Mouse (Mus musculus) adrenal gland, postnatal 4 days (tissue): ENCODE data around the gene Vdr. TPM values are rescaled to one million over a fixed set of nuclear protein-coding genes. Genes with fewer than 3 reads are reported as not detected.
"Not testable (repeated sequence)": the region's sequence is repeated elsewhere in the genome, so short reads cannot be mapped to it uniquely, and the experiment has no call there.

ENCODE experiments used
- DNase-seq, 2 experiments: peaks; one replicate each; pipeline ENCODE4 v3.0.0; 2021 to 2022; ENCODE audit warnings: low spot score in 2 of 2, mixed read lengths in 2 of 2
- total RNA-seq, 2 experiments: library from RNA; stranded (reverse); gene quantifications; 2 replicates each; pipeline ENCODE4 v1.2.3; 2021

Vdr gene
- total RNA-seq, 2 experiments from 2014 or later, result 3.8 to 13.3 TPM

DNA sequence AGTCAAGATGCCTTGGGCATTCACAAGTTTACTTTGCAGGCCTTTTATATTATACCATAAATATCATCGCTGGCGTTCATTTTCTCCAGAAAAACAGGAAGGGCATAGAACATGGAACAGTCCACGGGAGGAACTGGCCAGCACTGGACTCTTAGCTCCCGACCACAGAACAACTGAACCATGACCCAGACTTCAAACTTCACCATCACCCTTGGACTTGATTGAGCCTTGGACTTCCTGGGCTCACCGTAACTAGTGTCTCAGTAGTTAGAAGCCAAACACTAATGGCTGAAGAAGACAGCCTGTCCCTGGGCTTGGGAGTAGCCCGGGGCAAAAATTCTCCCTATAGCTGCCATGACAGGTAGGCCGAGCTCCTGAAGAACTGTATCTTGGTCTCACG lies 29.0 kb downstream of the Vdr start:
- no peak for DNase-seq

DNA sequence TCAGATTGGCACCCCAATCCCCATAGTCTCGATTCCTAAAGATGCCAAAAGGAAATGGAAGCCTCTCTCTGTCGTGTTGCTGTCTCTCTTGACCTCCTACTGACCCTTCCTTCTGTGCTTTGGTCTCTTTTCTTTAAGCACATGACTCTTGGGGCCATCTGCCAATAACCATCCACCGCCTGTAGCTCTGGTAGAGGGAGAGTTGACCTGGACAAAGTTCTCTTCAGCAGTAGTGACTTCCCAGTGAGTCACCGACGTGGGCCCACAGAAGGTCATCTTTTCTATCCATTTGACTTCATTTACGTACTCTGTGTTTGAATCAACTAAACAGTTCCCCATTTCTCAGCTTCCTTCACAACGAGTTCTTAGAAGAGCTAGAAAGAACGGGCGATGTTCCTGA lies 30.0 kb downstream of the Vdr start:
- no peak for DNase-seq

DNA sequence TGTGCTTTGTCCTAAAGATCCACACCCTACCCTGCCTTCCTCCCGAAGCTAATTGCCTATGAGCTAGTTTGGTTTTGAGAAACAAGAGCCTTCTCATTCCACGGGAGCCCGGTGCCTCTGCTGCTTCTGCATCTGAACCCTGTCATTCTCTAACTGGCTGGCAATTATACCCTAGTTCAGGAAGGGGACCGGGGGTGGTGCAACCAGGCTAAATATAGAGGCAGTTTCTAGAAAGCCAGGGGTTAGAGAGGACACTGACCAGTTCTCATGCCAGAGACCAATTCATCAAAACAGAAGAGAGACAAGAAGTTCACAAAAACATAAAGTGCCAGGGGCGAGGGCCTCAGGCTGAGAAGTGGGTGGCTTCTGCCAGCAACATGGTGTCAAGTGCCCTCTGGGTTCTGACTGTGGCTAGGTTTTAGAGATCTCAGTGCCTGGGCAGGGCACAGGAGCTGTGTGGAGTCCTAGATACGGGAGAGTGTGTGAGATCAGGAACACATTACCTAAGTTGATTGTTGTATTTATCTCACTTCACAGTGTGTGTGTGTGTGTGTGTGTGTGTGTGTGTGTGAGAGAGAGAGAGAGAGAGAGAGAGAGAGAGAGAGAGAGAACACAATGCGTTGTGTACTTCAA lies 31.6 kb downstream of the Vdr start:
- DNase-seq, result no peak

- no peak for DNase-seq
These were observed 34.6 kb downstream of the Vdr start for GRCm38 (mm10) chr15:97875784-97876183.

DNA sequence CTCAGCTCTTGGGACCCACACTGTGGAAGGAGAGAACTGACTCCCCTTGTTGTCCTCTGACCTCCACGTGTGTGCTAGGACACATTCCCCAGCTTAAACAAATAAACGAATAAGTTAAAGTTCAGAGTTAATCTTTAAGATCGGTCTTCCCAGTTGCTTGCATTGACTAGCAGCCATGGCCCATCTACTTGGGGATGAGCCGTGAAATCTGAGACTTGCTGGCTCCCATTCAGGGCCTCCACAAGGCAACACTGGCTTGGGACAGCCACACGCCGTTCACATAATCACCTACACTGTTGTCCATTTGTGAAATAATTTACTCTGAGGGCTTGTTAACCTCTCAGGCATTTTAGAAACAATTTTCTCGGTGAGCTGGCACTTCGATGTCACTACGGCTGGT lies 36.7 kb downstream of the Vdr start:
- no peak for DNase-seq

GRCm38 (mm10) chr15:97872161-97872560 lies 38.3 kb downstream of the Vdr start:
- DNase-seq, result no peak

GRCm38 (mm10) chr15:97871055-97872030 lies 39.1 kb downstream of the Vdr start:
- no peak for DNase-seq

GRCm38 (mm10) chr15:97870116-97870515 lies 40.3 kb downstream of the Vdr start:
- not testable (repeated sequence) for DNase-seq

- no peak for DNase-seq
These were observed 41.4 kb downstream of the Vdr start for GRCm38 (mm10) chr15:97868985-97869384.

GRCm38 (mm10) chr15:97865988-97866387 lies 44.4 kb downstream of the Vdr start:
- no peak for DNase-seq

GRCm38 (mm10) chr15:97865175-97865574 lies 45.3 kb downstream of the Vdr start:
- DNase-seq, result no peak

- no peak for DNase-seq
These were observed 45.9 kb downstream of the Vdr start for GRCm38 (mm10) chr15:97864361-97865045.

DNA sequence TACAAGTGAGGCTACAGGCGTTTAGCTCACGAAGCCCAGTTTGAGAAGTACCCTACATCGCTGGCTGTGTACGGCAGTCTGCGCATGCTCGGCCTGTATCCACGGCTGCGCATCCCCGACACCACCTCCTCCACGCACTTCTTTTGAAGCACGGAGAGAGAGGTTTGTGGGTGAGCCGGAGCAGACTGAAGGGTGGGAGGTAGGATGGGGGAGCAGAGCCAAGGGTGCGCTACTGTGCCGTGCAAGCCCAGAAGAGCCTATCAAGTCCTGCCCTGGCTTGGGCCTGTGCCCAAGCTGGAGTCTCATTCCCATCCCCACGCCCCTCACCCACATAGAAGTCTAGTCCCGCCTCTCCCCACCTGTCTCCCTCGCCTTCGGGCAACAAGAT lies 46.9 kb downstream of the Vdr start:
- DNase-seq, result no peak

- DNase-seq, result no peak
These were observed 47.4 kb downstream of the Vdr start for GRCm38 (mm10) chr15:97862881-97863493.

DNA sequence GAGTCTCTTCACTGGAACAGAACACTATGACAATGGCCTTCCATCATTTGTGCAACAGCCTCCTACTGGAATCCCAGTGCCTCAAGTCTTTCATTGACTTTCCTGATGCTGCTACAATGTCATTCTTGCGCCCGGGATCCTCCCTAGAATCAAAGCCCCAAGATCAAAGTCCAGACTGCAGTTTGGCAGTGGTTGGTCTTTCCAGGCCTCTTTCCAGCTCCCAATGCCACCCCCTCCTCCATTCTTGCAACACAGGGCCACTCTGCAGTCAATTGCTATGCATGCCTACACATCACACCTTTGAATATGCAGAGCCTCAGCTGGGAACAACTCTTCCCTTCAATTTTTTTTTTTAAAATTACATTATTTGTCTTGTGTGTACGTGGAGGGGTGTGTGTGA lies 50.1 kb downstream of the Vdr start:
- no peak for DNase-seq

DNA sequence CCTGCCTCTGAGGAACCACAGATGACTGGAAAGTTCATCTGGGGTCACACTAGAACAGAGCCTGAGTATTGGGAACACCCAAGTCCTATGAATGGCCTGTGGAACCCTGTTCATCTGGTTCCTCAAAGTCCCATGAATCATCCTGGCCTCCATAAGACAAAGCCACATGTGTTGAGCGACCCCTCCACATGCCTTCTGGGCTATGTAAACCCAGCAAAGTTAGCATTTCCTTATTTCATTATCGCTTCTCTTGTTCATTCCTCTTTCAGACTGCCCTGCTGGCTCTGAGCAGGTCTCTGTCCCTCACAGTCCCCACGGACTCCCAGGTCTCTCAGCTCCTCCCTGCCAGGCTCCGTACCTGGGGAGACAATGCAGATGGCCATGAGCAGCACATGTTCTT lies 52.0 kb downstream of the Vdr start:
- DNase-seq, result no peak

GRCm38 (mm10) chr15:97854551-97854950 lies 55.9 kb downstream of the Vdr start:
- DNase-seq, result no peak

GRCm38 (mm10) chr15:97854059-97854458 lies 56.4 kb downstream of the Vdr start:
- no peak for DNase-seq

DNA sequence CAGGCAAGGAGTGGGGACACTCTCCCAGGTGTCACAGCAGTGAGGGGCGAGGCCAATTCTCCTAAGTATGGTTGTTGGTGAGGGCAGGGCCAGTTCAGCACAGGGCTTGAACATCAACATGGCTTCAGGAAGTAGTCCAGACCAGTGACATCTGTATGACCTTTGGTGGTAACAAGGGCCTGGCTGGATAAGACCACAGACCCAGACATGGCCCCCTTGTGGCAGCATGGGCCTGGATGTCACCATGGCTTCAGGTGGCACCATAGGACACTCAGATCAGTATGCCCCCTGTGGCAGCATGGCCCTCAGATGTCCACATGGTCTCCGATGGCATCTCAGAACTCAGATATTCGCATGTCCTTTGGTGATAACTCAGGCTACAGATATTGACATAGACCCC lies 58.1 kb downstream of the Vdr start:
- no peak for DNase-seq

DNA sequence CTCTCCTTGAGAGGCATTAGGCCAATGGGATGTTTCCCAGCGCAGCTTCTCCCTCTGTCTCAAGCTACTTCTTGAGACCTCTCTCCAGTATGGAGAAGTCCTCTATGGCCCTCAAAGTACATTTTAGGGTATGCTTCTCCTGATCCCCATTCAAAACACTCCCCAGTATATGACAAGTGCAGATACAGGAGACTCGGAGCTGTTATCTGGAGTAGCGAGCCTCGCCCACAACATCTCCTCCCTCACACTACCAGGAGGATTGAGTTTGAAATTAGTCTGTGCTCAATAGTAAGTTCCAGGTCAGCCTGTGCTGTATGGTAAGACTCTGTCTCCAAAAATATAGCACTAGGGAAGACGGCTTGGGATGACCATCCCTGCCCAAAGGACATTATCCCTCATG lies 59.4 kb downstream of the Vdr start:
- no peak for DNase-seq

DNA sequence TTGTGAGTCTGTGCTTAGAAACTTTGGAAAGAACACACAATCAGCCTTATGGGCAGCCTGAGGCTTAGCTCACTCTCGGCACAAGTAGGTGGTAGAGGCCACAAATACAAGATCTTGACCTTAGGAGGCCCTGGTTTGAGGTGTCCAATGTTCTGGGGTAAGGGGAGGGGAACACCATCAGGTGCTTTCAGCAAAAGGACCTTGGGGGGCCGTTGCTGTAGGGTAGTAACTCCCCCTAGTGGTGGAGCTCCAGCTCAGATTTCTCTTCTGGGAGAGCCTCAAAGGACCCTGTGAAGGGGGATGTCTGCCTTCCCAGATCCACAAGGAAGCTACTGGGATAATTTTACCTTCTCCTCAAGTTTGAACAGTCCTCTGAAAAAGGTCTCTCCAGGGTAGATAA lies 60.0 kb downstream of the Vdr start:
- no peak for DNase-seq
